Mouse (Mus musculus): Measurements from ENCODE around the gene Gtse1. TPM values are rescaled to one million over a fixed set of nuclear protein-coding genes. Genes with fewer than 3 reads are reported as not detected.

The Gtse1 gene
- polyA plus RNA-seq, 1 experiment: 1.0 TPM

GRCm38 (mm10) chr15:85829470-85829869 is 30.1 kb upstream of the Gtse1 start:
- Histone ChIP-seq H3K27ac (ENCODE audit: insufficient read depth, low read length) (no peak overlapping the region), H3K4me3 (ENCODE audit: insufficient read depth, low read length) (no peak overlapping the region), H3K4me1 (ENCODE audit: control insufficient read depth, insufficient read depth, low read length) (peaks cover 3% of the 10 kb centered on the region)
- TF ChIP-seq POLR2A (IDR thresholded peaks at IDR 0.05; ENCODE audit: extremely low read depth, insufficient read depth, low read length): no peak
- no peak for TF ChIP-seq CTCF (IDR thresholded peaks at IDR 0.05; ENCODE audit: extremely low read depth, insufficient read depth, low read length)

- 0 out of 2 replicates have a peak within 1 kb of the TSS, but pooled peaks have one; percentile 30 for H3K27ac ChIP-seq (ENCODE audit: insufficient read depth, low read length)
- peak within 1 kb of the TSS; percentile 68 for H3K4me3 ChIP-seq (ENCODE audit: insufficient read depth, low read length)
- peaks cover 3% of the 10 kb centered on the region for H3K4me1 ChIP-seq (ENCODE audit: control insufficient read depth, insufficient read depth, low read length)
- TF ChIP-seq POLR2A (IDR thresholded peaks at IDR 0.05; ENCODE audit: extremely low read depth, insufficient read depth, low read length) (peak; percentile 83), CTCF (IDR thresholded peaks at IDR 0.05; ENCODE audit: extremely low read depth, insufficient read depth, low read length) (no peak)
These were observed 27.5 kb upstream of the Gtse1 start, which contains the start of gene Ttc38 for GRCm38 (mm10) chr15:85831954-85832590. Gene Ttc38, plus strand, starts transcription at chr15:85832306.

GRCm38 (mm10) chr15:85832599-85832998 is 26.9 kb upstream of the Gtse1 start:
- peaks cover 3% of the 10 kb centered on the region for H3K4me1 ChIP-seq (ENCODE audit: control insufficient read depth, insufficient read depth, low read length)
- no peak overlapping the region for H3K27ac ChIP-seq (ENCODE audit: insufficient read depth, low read length)
- H3K4me3 ChIP-seq (ENCODE audit: insufficient read depth, low read length): peak overlapping the region; percentile 68
- TF ChIP-seq CTCF (IDR thresholded peaks at IDR 0.05; ENCODE audit: extremely low read depth, insufficient read depth, low read length) (no peak), POLR2A (IDR thresholded peaks at IDR 0.05; ENCODE audit: extremely low read depth, insufficient read depth, low read length) (no peak)

- no peak overlapping the region for H3K4me3 ChIP-seq (ENCODE audit: insufficient read depth, low read length)
- no peak overlapping the region for H3K27ac ChIP-seq (ENCODE audit: insufficient read depth, low read length)
- TF ChIP-seq CTCF (IDR thresholded peaks at IDR 0.05; ENCODE audit: extremely low read depth, insufficient read depth, low read length): peak; percentile 23
- TF ChIP-seq POLR2A (IDR thresholded peaks at IDR 0.05; ENCODE audit: extremely low read depth, insufficient read depth, low read length): no peak
- H3K4me1 ChIP-seq (ENCODE audit: control insufficient read depth, insufficient read depth, low read length): peaks cover 3% of the 10 kb centered on the region
These were observed 24.2 kb upstream of the Gtse1 start for GRCm38 (mm10) chr15:85835335-85835734.

GRCm38 (mm10) chr15:85836887-85837286 is 22.7 kb upstream of the Gtse1 start:
- Histone ChIP-seq H3K4me1 (ENCODE audit: control insufficient read depth, insufficient read depth, low read length) (peaks cover 3% of the 10 kb centered on the region), H3K4me3 (ENCODE audit: insufficient read depth, low read length) (no peak overlapping the region), H3K27ac (ENCODE audit: insufficient read depth, low read length) (no peak overlapping the region)
- no peak for TF ChIP-seq CTCF (IDR thresholded peaks at IDR 0.05; ENCODE audit: extremely low read depth, insufficient read depth, low read length)
- TF ChIP-seq POLR2A (IDR thresholded peaks at IDR 0.05; ENCODE audit: extremely low read depth, insufficient read depth, low read length): no peak

- no peak overlapping the region for H3K27ac ChIP-seq (ENCODE audit: insufficient read depth, low read length)
- no peaks in the 10 kb centered on the region for H3K4me1 ChIP-seq (ENCODE audit: control insufficient read depth, insufficient read depth, low read length)
- no peak overlapping the region for H3K4me3 ChIP-seq (ENCODE audit: insufficient read depth, low read length)
- TF ChIP-seq POLR2A (IDR thresholded peaks at IDR 0.05; ENCODE audit: extremely low read depth, insufficient read depth, low read length): no peak
- peak; percentile 53 for TF ChIP-seq CTCF (IDR thresholded peaks at IDR 0.05; ENCODE audit: extremely low read depth, insufficient read depth, low read length)
These were observed 18.6 kb upstream of the Gtse1 start for GRCm38 (mm10) chr15:85840983-85841382.

- Histone ChIP-seq H3K4me3 (ENCODE audit: insufficient read depth, low read length) (no peak overlapping the region), H3K27ac (ENCODE audit: insufficient read depth, low read length) (no peak overlapping the region), H3K4me1 (ENCODE audit: control insufficient read depth, insufficient read depth, low read length) (no peaks in the 10 kb centered on the region)
- TF ChIP-seq CTCF (IDR thresholded peaks at IDR 0.05; ENCODE audit: extremely low read depth, insufficient read depth, low read length) (no peak), POLR2A (IDR thresholded peaks at IDR 0.05; ENCODE audit: extremely low read depth, insufficient read depth, low read length) (no peak)
These were observed 17.7 kb upstream of the Gtse1 start for GRCm38 (mm10) chr15:85841796-85842360.

GRCm38 (mm10) chr15:85845071-85845470 is 14.5 kb upstream of the Gtse1 start:
- no peak for TF ChIP-seq CTCF (IDR thresholded peaks at IDR 0.05; ENCODE audit: extremely low read depth, insufficient read depth, low read length)
- no peak for TF ChIP-seq POLR2A (IDR thresholded peaks at IDR 0.05; ENCODE audit: extremely low read depth, insufficient read depth, low read length)
- H3K4me1 ChIP-seq (ENCODE audit: control insufficient read depth, insufficient read depth, low read length): no peaks in the 10 kb centered on the region

GRCm38 (mm10) chr15:85851656-85852392 is 7.7 kb upstream of the Gtse1 start:
- H3K4me1 ChIP-seq (ENCODE audit: control insufficient read depth, insufficient read depth, low read length): no peaks in the 10 kb centered on the region
- TF ChIP-seq POLR2A (IDR thresholded peaks at IDR 0.05; ENCODE audit: extremely low read depth, insufficient read depth, low read length): no peak
- TF ChIP-seq CTCF (IDR thresholded peaks at IDR 0.05; ENCODE audit: extremely low read depth, insufficient read depth, low read length): no peak

More at GRCm38 (mm10) chr15:85845071-85845470, 14.5 kb upstream of the Gtse1 start:
- Histone ChIP-seq H3K4me3 (ENCODE audit: insufficient read depth, low read length) (no peak overlapping the region), H3K27ac (ENCODE audit: insufficient read depth, low read length) (no peak overlapping the region)

More at GRCm38 (mm10) chr15:85851656-85852392, 7.7 kb upstream of the Gtse1 start:
- H3K4me3 ChIP-seq (ENCODE audit: insufficient read depth, low read length): no peak overlapping the region
- no peak overlapping the region for H3K27ac ChIP-seq (ENCODE audit: insufficient read depth, low read length)
